Mouse (Mus musculus): ENCODE data around the gene Ksr2. TPM values are rescaled to one million over a fixed set of nuclear protein-coding genes. Genes with fewer than 3 reads are reported as not detected.
"Not testable (repeated sequence)": the region's sequence is repeated elsewhere in the genome, so short reads cannot be mapped to it uniquely, and the experiment has no call there.

The Ksr2 gene
- polyA plus RNA-seq, 1 experiment from 2014 or later = 0.32 TPM

DNA sequence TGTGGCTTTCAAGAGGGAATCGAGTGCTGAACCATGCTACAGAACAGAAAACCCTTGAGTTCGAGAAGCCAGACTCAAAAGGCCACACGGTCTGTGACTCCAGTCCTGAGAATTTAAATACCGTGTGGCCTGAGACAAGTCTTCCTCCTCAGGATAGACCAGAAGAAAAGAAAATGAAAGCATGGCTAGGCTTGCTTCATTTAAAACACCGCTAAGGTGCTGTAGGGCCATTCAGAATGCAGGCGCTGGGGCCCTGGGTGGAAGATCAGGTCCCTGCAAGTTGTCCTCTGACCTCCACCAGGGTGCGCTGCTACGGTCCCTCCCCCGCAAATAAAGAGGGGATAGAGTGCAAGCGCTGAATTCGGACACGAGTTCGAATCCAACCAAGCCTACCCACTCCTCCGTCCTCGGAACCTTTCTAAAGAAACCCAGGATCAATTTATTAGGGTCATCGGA lies 25.5 kb upstream of the Ksr2 start:
- 13% methylated on average over 16 of the region's 16 CpGs for WGBS
- Histone ChIP-seq H3K27ac (replicated peaks) (peak overlapping the region; percentile 97), H3K4me3 (peak overlapping the region; percentile 91), H3K27me3 (replicated peaks; ENCODE audit: low read depth, poor library complexity, severe bottlenecking) (no peaks in the 10 kb centered on the region), H3K36me3 (replicated peaks) (peaks cover 41% of the 10 kb centered on the region), H3K4me1 (peaks cover 20% of the 10 kb centered on the region), H3K9me3 (0 out of 2 replicates have a peak, but pooled peaks cover 1% of the 10 kb centered on the region)
- DNase-seq (ENCODE audit: low spot score) = peak; percentile 75

DNA sequence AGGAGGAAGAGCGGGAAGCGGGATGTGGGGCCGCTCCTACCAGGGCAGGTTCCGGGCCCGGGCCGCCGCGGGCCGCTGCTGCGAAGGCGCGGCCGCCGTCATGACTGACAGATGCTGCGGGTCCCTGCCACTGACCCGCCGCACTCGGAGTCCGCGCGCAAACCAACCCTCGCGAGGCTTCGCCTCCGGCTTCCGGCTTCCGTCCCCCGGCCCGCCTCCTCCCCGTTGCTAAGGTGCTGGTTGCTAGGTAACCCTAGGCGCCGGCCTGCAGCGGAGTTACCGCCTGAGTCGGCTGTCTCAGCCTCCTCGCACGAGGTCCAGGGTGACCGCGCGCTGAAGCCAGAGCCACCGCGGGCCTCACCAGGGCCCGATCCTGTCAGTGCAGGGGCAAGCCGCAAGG lies 24.9 kb upstream of the Ksr2 start, which contains the start of gene Rfc5:
Gene Rfc5, minus strand, starts transcription at position 171 of the 400 bp plus-strand sequence.
- Histone ChIP-seq H3K4me3 (peak within 1 kb of the TSS; percentile 91), H3K9me3 (0 out of 2 replicates have a peak, but pooled peaks cover 4% of the 10 kb centered on the region), H3K36me3 (replicated peaks) (peaks cover 35% of the 10 kb centered on the region), H3K27me3 (replicated peaks; ENCODE audit: low read depth, poor library complexity, severe bottlenecking) (no peaks in the 10 kb centered on the region), H3K27ac (replicated peaks) (peak within 1 kb of the TSS; percentile 97), H3K4me1 (peaks cover 20% of the 10 kb centered on the region)
- WGBS = under 1% methylated on average over 44 of the region's 44 CpGs
- DNase-seq (ENCODE audit: low spot score) = peak; percentile 98

DNA sequence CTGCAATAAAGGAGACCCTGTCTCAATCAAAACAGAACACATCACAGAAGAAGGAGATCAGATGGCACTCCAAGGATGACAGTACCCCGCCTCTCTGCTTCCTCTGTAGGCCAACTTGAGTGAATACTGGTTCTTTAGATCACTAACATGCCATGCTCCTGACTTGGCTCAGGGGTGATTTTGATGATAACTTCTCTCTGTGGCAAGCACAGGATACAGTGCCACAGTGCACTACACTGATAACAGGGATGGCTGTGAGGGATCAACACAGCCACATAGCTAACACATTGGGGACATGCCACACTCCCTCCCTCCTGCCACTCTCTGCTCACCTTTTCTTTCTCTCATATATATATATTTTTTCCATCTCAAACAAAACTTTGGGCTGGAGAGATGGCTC lies 22.9 kb upstream of the Ksr2 start:
- H3K9me3 ChIP-seq = 0 out of 2 replicates have a peak, but pooled peaks cover 4% of the 10 kb centered on the region
- 98% methylated on average over 1 of the region's 1 CpGs for WGBS
- DNase-seq (ENCODE audit: low spot score) = no peak
- H3K27ac ChIP-seq (replicated peaks) = no peak overlapping the region
- peaks cover 20% of the 10 kb centered on the region for H3K4me1 ChIP-seq
- peaks cover 15% of the 10 kb centered on the region for H3K36me3 ChIP-seq (replicated peaks)
- H3K4me3 ChIP-seq = no peak overlapping the region
- no peaks in the 10 kb centered on the region for H3K27me3 ChIP-seq (replicated peaks; ENCODE audit: low read depth, poor library complexity, severe bottlenecking)

DNA sequence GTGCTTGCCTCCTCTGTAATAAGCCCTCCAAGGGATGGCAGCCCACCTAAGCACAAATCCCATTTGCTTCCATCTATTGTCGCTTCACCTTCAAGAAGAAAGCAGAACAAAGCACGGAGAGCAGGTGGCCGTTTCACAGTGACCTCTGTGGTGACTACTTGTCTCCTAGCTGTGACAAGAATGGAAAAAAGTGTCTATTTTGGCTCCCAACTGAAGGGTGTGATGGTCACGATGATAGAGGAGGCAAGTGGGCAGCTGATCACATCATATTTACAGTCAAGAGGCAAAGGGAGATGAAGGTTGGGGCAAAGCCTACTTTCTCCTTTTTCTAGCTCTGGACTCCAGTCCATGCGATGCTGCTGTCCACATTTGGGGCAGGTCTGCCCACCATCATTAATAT lies 18.0 kb upstream of the Ksr2 start:
- Histone ChIP-seq H3K9me3 (0 out of 2 replicates have a peak, but pooled peaks cover 4% of the 10 kb centered on the region), H3K27ac (replicated peaks) (no peak overlapping the region), H3K4me3 (no peak overlapping the region), H3K4me1 (peaks cover 10% of the 10 kb centered on the region), H3K27me3 (replicated peaks; ENCODE audit: low read depth, poor library complexity, severe bottlenecking) (no peaks in the 10 kb centered on the region), H3K36me3 (replicated peaks) (no peaks in the 10 kb centered on the region)
- no peak for DNase-seq (ENCODE audit: low spot score)
- 91% methylated on average over 5 of the region's 5 CpGs for WGBS

DNA sequence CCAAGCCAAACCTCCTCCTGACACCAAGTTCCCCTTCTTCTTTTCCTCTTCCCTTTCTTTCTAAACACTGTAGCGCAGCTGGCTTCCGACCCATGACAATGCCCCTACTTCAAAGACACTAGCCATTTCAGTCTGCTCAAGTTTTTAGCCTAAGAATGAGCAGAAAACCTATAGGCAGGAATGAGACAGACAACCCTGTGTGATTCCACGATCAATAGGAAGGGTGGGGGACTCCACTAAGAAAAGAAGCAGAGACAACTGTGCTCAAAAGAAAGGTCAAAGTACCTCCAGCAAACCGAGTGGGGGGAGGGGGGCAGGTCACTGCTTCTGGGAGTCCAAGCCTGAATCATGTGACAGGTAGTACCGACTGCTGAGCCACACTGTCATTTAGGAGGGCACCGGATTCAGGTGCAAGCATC lies 17.2 kb upstream of the Ksr2 start:
- H3K4me3 ChIP-seq = no peak overlapping the region
- H3K9me3 ChIP-seq = 0 out of 2 replicates have a peak, but pooled peaks cover 4% of the 10 kb centered on the region
- peaks cover 10% of the 10 kb centered on the region for H3K4me1 ChIP-seq
- H3K27ac ChIP-seq (replicated peaks) = no peak overlapping the region
- 69% methylated on average over 6 of the region's 6 CpGs for WGBS
- no peaks in the 10 kb centered on the region for H3K36me3 ChIP-seq (replicated peaks)
- DNase-seq (ENCODE audit: low spot score) = no peak
- H3K27me3 ChIP-seq (replicated peaks; ENCODE audit: low read depth, poor library complexity, severe bottlenecking) = no peaks in the 10 kb centered on the region

DNA sequence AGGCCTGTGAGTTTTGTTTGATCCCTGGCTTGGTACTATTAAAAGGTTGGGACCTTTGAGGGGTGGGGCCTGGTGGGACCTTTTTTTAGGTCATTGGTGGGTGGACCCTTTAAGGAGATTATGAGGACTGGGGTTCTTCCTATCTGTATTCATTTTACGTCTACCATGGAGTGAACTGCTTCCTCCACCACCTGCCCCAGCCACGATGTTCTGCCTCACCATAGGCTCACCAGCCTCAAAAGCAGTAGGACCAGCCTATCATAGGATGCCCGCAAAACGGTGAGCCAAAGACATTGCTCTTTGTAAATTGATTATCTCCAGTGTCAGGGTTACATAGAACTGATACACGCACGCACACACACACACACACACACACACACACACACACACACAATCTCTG lies 16.4 kb upstream of the Ksr2 start:
- Histone ChIP-seq H3K27me3 (replicated peaks; ENCODE audit: low read depth, poor library complexity, severe bottlenecking) (no peaks in the 10 kb centered on the region), H3K27ac (replicated peaks) (no peak overlapping the region), H3K9me3 (0 out of 2 replicates have a peak, but pooled peaks cover 4% of the 10 kb centered on the region), H3K36me3 (replicated peaks) (no peaks in the 10 kb centered on the region), H3K4me3 (no peak overlapping the region), H3K4me1 (peaks cover 10% of the 10 kb centered on the region)
- no peak for DNase-seq (ENCODE audit: low spot score)
- WGBS = 85% methylated on average over 6 of the region's 6 CpGs

DNA sequence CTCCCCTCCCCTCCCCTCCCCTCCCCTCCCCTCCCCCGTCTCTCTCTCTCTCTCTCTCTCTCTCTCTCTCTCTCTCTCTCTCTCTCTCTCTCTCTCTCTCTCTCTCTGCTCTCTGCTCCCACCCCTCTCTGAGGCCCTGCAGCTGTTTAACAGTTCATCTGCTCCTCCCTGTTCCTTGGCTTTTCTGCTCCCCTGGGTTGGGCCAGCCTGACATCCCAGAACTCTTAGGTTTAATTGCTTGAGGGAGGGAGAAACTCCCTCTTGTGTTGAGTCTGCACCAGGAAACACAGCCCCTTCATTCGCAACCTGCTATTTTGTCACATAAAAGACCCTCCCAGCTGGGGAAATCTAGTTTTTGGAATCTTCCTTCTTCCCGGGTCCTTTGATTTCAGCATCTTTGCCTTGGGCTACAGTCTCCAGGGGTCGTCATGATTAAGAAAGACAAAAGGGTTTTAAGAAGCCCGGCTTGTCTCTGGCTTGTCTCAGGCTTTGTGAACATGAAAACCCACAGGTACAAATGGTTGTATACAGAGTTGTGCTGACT lies 15.7 kb upstream of the Ksr2 start:
- no peak overlapping the region for H3K27ac ChIP-seq (replicated peaks)
- peaks cover 10% of the 10 kb centered on the region for H3K4me1 ChIP-seq
- H3K4me3 ChIP-seq = no peak overlapping the region
- WGBS = 17% methylated on average over 4 of the region's 5 CpGs
- DNase-seq (ENCODE audit: low spot score) = no peak
- no peaks in the 10 kb centered on the region for H3K36me3 ChIP-seq (replicated peaks)
- H3K27me3 ChIP-seq (replicated peaks; ENCODE audit: low read depth, poor library complexity, severe bottlenecking) = no peaks in the 10 kb centered on the region
- H3K9me3 ChIP-seq = 0 out of 2 replicates have a peak, but pooled peaks cover 4% of the 10 kb centered on the region

DNA sequence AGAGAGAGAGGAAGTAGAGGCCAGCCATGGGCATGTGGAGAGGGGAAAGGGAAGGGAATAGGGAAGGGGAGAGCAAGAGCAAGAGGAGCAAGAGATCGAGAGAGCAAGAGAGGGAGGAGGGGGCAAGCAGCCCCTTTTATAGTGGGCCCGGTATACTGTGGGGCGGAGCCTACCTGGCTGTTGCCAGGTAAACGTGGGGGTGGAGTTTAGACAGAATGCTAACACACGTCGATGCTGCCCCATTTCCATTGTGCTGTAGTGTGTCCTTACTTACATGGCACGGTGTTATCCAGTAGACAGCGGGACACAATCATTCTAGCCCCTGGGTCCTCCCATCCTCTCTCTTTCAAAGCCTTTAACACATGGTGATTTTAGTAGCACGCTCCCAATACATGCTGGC lies 14.5 kb upstream of the Ksr2 start:
- Histone ChIP-seq H3K36me3 (replicated peaks) (no peaks in the 10 kb centered on the region), H3K4me3 (no peak overlapping the region), H3K9me3 (no peaks in the 10 kb centered on the region), H3K27me3 (replicated peaks; ENCODE audit: low read depth, poor library complexity, severe bottlenecking) (no peaks in the 10 kb centered on the region), H3K27ac (replicated peaks) (no peak overlapping the region), H3K4me1 (peaks cover 10% of the 10 kb centered on the region)
- 72% methylated on average over 9 of the region's 9 CpGs for WGBS
- no peak for DNase-seq (ENCODE audit: low spot score)

DNA sequence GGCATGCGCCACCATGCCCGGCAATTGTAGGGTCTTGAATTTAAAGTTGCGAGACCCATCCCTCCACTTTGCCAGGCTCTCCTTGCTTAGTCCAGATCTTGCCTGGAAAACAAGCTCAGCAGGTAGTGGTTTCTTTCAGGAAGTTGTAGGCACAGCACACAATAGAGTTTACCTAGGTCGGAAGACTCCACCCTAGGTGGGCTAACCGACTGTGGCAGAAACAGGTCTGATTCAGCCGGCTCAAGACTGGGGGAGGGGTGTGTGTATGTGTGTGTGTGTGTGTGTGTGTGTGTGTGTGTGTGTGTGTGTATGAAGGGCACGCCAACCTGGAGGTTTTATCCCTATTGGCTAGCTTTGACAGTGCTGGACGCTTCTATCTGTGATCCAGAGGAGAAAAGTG lies 10.2 kb upstream of the Ksr2 start:
- H3K9me3 ChIP-seq = no peaks in the 10 kb centered on the region
- WGBS = 83% methylated on average over 8 of the region's 8 CpGs
- no peaks in the 10 kb centered on the region for H3K36me3 ChIP-seq (replicated peaks)
- DNase-seq (ENCODE audit: low spot score) = no peak
- no peak overlapping the region for H3K27ac ChIP-seq (replicated peaks)
- H3K27me3 ChIP-seq (replicated peaks; ENCODE audit: low read depth, poor library complexity, severe bottlenecking) = no peaks in the 10 kb centered on the region
- no peaks in the 10 kb centered on the region for H3K4me1 ChIP-seq
- no peak overlapping the region for H3K4me3 ChIP-seq

DNA sequence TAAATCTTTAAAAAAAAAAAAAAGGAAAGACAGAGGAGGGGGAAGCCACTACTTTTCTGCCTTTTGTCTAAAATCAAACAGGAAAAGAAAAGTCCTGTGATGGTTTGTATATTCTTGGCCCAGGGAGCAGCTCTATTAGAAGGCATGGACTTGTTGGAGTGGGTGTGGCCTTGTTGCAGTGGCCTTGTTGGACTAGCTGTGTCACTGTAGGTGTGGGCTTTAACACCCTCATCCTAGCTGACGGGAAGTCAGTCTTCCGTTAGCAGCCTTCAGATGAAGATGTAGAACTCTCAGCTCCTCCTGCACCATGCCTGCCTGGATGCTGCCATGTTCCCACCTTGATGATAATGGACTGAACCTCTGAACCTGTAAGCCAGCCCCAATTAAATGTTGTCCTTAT lies 9.1 kb upstream of the Ksr2 start:
- H3K36me3 ChIP-seq (replicated peaks); H3K9me3 ChIP-seq; H3K4me3 ChIP-seq; H3K4me1 ChIP-seq; DNase-seq (ENCODE audit: low spot score); H3K27me3 ChIP-seq (replicated peaks; ENCODE audit: low read depth, poor library complexity, severe bottlenecking); H3K27ac ChIP-seq (replicated peaks): not testable (repeated sequence)
- WGBS = 91% methylated on average over 2 of the region's 2 CpGs

DNA sequence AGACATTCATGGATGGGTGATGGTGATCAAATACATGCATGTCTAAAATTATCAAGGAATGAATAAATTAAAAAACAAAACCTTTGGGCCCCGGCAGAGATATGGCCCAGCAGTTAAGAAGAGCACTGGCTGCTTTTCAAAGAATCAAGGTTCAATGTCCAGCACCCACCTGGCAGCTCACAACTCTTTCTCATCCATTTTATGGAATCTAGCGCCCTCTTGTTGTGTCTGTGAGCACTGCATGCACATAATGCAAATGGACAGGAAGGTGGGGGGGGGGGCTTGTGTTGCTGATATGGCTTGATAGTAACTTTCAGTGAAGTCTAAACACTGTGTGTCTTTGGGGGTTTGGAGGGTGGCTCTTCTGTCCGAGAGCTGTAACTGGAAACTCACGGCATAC lies 5.6 kb upstream of the Ksr2 start:
- DNase-seq (ENCODE audit: low spot score) = peak; percentile 21
- H3K4me3 ChIP-seq = no peak overlapping the region
- H3K9me3 ChIP-seq = no peaks in the 10 kb centered on the region
- no peak overlapping the region for H3K27ac ChIP-seq (replicated peaks)
- H3K27me3 ChIP-seq (replicated peaks; ENCODE audit: low read depth, poor library complexity, severe bottlenecking) = peaks cover 39% of the 10 kb centered on the region
- WGBS = 70% methylated on average over 4 of the region's 4 CpGs
- peaks cover 4% of the 10 kb centered on the region for H3K4me1 ChIP-seq
- no peaks in the 10 kb centered on the region for H3K36me3 ChIP-seq (replicated peaks)

DNA sequence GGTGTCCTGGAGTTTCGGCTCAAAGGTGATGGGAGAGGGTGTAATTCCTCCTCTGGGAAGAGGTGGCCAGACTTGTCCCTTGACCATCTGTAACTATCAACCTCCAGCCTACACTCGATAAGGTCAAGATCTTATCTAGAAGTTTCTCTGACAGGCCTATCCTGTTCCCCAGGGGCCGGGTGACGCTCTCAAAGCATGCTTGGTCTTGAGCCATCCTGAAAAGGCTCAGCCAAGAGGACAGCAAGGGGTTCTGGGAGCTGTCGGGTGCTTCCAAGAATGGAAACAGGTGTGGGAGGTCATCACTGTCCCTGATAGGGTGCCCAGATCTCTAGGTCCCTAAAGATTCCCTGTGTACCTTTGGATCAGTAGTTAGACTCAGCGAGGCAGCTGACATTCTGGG lies 4.4 kb upstream of the Ksr2 start:
- no peak overlapping the region for H3K27ac ChIP-seq (replicated peaks)
- H3K4me3 ChIP-seq = no peak overlapping the region
- H3K27me3 ChIP-seq (replicated peaks; ENCODE audit: low read depth, poor library complexity, severe bottlenecking) = peaks cover 50% of the 10 kb centered on the region
- no peaks in the 10 kb centered on the region for H3K36me3 ChIP-seq (replicated peaks)
- no peak for DNase-seq (ENCODE audit: low spot score)
- peaks cover 15% of the 10 kb centered on the region for H3K4me1 ChIP-seq
- 76% methylated on average over 6 of the region's 6 CpGs for WGBS
- H3K9me3 ChIP-seq = no peaks in the 10 kb centered on the region

DNA sequence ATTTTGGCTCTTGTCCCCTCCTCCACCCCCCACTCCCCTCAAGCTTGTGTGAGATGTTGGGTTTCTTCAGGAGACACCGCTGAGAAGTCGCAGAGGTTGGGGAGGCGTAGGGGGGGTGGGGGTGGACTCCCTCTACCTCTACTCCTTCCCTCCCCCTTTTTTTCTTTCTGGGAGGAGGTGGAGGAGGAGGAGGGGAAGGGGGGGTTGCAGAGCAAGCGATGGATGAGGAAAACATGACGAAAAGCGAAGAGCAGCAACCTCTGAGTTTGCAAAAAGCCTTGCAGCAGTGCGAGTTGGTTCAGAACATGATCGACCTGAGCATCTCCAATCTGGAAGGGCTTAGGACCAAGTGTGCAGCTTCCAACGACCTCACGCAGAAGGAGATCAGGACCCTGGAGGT lies 811 bp downstream of the Ksr2 start:
- Histone ChIP-seq H3K27me3 (replicated peaks; ENCODE audit: low read depth, poor library complexity, severe bottlenecking) (peaks cover 85% of the 10 kb centered on the region), H3K4me3 (peak overlapping the region; percentile 80), H3K4me1 (peaks cover 22% of the 10 kb centered on the region), H3K27ac (replicated peaks) (peak overlapping the region; percentile 83; the same call in 1 of the 2 replicates), H3K9me3 (no peaks in the 10 kb centered on the region), H3K36me3 (replicated peaks) (no peaks in the 10 kb centered on the region)
- 3% methylated on average over 10 of the region's 10 CpGs for WGBS
- DNase-seq (ENCODE audit: low spot score) = no peak

Measured in embryonic facial prominence, embryonic 10.5 days (tissue).